Mouse (Mus musculus) right cerebral cortex, postnatal 25 days (tissue): Measurements from ENCODE around the gene Anxa2.

Source experiments
- DNase-seq: peaks from one replicate; pipeline ENCODE4 v3.0.0; 2022

Gene Anxa2

GRCm38 (mm10) chr9:69459876-69460275 is 6.5 kb downstream of the Anxa2 start:
- DNase-seq, result no peak

- DNase-seq, result no peak
Measured at GRCm38 (mm10) chr9:69463046-69463445, 9.6 kb downstream of the Anxa2 start.

DNA sequence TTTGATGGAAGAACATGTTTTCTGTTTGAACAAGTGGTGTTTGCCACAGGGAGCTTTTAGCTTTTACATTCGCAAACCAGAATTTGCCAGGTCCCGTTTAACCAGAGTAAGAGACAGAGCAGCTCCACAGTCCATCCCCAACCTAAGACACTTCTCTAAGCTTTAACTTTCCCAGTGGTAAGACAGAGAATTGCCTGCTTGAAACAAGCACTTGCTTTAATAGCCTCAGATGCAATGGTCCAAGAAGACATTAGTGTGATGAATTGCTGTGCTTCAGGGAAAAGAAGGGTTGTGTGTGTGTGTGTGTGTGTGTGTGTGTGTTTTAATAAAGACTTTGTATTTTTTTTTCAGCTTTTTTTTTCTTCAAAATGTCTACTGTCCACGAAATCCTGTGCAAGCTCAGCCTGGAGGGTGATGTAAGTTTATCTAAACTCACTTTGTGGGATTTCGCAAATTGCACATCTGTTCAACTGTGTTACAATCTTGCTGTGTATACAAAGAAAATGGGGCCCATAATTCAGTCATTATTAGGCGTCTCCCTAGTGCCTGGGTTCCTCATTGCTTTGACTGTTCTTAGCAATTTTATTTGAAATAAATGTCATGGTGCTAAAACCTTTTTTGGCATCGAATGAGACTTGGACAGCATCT is 10.8 kb downstream of the Anxa2 start:
- no peak for DNase-seq

DNA sequence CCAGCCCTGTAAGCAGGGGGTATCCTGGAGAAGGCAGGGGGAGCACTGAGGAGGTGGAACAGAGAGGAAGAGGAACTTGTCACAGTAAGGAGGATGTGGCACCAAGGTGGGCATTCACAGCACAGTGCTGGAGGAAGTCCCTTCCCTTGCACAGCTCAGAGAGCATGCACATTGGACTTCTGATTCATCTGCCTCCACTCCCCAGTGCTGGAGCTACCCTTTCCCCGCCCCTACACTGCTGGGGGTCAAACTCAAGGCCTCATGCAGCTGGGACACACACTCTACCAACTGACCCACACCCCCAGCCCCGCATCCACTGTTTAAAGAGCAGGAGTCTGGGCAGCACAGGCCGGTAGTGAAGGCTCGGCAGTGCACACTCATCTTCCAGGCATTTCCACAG is 12.7 kb downstream of the Anxa2 start:
- no peak for DNase-seq

DNA sequence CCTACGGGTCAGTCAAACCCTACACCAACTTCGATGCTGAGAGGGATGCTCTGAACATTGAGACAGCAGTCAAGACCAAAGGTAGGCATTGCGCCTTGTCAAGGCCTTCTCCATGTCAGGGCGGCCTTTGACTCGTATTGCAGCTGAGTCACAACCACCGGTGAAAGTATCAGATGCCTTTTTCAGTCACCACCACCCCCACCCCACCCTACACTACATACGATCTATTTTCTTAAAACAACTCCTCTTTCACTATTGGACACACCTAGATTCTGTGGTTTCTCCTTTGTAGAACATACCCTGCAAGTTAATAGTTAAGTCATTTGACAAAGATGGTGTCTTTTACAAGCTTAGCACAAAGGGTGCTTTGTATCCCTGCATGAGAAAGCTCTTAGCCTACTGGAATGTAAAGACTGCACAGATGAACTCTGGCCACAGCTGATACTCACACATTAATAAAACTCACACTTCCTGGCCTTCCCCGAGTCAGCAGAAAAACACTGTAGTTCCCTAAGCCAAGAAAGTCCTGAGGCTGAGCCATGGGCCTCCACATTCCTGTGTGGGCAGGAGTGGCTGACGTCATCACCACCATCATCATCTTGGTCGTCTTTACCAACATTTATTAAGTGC is 14.0 kb downstream of the Anxa2 start:
- DNase-seq, result no peak

GRCm38 (mm10) chr9:69468991-69469390 is 15.6 kb downstream of the Anxa2 start:
- DNase-seq, result no peak

GRCm38 (mm10) chr9:69470362-69470761 is 16.9 kb downstream of the Anxa2 start:
- DNase-seq, result no peak

DNA sequence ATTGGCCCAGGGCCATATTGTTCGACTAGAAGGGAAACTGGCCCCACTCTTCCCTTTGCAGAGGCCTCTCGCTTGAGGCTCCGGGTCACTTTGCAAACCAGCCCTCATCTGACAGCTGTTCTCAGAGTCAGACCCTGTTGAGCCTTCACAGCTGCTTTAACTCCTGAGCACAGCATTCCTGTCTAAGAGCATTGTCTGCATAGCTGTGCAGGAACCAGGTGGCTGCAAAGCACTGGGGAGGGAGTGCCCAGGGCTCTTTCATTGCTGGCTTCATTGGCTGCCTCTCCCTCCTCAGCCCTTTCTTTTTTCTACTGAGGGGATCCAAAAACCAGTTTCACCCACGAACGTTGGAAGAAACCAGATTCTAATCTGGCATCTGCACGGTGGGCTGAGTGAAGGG is 17.5 kb downstream of the Anxa2 start:
- no peak for DNase-seq

DNA sequence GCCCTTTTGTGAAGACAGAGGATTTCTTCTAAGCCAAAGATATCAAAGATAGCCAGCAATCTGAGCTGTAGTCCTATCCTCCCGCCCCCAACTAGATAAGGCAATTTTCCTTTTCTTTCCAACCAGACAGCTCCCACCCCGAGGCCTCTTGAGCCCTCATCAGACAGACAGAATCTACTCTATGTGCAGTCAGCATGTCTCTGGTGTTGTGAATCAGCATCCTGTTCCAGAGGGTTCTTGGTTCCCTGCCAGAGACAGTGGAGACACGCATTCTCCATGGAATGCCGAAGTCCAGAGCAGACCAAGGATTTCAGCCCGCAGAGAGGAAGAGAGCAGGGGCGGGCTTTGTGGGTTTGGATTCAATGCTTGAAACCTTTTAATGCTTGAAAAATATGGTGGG is 19.3 kb downstream of the Anxa2 start:
- no peak for DNase-seq

DNA sequence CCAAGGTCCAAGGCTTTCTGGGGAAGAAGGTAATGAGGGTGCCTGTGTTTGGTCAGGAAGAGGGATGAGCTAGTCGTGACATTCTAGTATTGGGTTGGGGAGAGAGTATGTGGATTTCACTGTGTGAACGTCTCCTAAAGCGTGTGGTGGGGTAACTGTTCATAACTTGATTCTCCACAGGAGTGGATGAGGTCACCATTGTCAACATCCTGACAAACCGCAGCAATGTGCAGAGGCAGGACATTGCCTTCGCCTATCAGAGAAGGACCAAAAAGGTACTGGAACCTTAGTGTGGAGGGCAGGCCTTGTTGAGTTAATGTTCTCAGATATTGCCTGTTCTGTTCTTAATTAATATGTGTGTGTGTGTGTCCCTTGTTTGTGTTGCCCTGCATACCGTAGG is 22.5 kb downstream of the Anxa2 start:
- DNase-seq, result no peak

GRCm38 (mm10) chr9:69477195-69477823 is 23.9 kb downstream of the Anxa2 start:
- no peak for DNase-seq

DNA sequence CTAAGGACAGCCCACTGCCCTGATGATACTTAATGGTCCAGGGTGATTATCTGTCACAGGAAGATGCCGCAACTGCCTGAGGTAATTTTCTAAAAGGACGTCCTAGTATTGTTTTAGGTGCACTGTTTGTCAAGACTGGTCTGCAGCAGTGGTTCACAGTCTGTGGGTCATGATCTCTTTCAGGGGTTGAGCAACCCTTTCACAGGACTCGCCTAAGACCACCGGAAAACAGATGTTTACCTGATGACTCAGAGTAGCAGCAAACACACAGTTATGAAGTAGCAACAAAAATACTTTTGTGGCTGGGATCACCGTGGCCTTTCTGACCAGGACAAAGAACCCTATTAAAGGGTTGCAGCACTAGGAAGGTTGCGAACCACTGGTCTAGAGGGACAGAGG is 24.4 kb downstream of the Anxa2 start:
- DNase-seq, result no peak

- peak; percentile 63 for DNase-seq
Measured at GRCm38 (mm10) chr9:69480344-69480743, 26.9 kb downstream of the Anxa2 start.

GRCm38 (mm10) chr9:69483811-69484210 is 30.4 kb downstream of the Anxa2 start:
- DNase-seq, result no peak

- DNase-seq, result no peak
Measured at GRCm38 (mm10) chr9:69486140-69486539, 32.7 kb downstream of the Anxa2 start.

GRCm38 (mm10) chr9:69488510-69488909 is 35.1 kb downstream of the Anxa2 start:
- DNase-seq, result no peak

DNA sequence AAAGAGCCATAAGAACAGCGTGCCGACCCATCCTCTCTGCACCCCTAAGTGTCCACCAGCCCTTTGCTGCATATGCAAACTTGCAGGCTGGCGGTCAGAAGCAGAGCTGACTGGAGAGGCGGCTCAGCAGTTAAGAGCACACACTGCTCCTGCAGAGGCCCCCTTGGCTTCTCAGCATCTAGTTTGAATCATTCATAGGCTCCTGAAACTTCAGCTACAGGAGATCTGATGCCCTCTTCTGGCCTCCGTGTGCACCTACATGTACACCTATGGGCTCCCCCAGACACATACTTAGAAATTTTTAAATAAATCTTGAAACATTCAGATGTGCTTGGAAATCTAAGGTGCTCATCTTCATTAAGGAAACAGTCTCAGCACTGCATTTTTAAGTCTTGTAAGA is 35.6 kb downstream of the Anxa2 start:
- no peak for DNase-seq

DNA sequence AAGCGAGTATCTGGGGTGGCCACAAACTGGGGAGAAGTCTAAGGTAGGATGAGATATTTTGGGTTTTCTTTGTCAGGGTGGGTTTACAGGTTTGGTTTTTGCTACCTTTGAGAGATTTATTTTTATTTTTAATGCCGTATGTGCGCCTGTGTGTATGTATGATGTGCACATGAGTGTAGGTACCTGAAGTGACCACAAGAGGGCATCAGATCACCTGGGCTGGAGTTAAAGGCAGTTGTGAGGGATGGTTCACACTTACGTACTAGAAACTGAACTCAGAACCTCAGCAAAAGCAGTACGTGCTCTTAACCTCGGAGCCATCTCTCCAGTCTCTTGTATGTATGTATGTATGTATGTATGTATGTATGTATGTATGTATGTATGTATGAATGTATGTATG is 39.4 kb downstream of the Anxa2 start:
- DNase-seq, result no peak

DNA sequence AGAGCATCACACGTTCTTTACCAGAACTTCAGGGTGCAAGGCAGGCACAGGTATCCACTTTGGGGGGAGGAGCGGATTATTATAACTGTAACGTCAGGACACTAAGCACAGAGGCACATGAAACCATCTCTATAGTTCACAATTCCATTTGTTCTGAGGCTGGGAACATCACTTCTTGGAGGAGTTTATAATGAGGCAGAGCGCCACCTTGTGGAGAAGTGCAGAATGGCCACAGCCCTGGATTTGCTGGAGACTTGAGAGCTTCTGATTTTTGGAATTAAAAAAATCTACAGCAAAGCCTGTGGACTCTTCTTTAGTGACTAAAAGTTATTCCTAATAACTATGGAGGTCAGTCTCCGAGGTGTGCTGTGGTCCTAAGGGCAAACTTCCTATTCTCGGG is 49.1 kb downstream of the Anxa2 start:
- peak; percentile 39 for DNase-seq

DNA sequence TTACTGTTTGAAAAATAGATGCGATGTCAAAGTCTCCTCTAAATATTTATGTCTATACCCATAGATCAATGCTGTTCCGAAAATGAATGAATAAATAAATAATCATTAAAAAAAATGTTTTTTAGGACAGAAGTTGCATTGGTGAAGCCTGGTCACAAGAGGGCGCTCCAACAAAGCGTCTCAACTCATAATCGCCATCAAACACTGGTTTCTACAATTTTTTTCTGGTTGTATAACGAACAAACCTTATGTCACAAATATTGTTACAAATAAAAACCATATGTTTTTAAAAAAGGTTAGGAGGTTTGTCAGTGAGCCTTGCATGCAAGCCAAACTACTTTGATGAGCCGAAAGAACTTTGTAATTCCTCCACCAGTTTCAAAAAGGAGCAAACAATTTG is 52.2 kb downstream of the Anxa2 start:
- DNase-seq, result no peak

DNA sequence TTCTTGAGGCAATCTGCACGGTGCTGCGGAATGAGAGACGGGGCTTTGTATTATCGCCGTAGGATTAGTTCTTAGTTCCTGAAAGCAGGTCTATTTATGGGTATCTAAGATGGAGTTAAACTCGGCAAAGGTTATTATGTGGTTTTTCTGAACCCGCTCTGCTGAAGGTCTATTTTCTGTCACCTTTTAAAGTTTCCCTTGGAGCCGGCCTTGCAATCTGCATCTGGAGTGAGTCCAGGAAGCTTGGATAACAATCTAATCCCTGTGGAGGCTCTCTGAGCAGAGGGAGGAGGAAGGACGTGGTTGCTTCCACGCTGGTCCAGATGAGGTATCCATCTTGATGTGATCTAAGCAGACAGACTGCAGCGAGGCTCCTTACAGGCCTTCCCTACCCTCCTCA is 53.8 kb downstream of the Anxa2 start:
- no peak for DNase-seq

DNA sequence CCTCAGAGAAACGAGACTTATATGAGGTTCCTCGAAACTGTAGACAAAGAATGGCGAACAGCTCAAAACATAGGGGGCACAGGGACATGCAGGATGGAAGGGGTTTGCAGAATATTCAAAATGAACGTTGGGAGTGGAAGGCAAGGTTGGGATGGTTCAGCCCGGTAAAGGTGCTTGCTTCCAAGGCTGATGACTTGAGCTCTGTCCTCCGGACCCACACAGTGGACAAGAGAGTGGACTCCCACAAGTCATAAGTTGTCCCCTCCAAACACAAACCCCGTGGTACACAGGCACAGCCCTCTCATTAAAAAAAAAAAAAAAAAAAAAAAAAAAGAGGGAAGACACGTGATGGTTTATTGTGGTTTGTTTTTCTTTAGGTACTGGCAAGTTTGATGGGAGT is 54.6 kb downstream of the Anxa2 start:
- DNase-seq, result no peak

- DNase-seq, result no peak
Measured at GRCm38 (mm10) chr9:69511881-69512590, 58.6 kb downstream of the Anxa2 start.

- no peak for DNase-seq
Measured at GRCm38 (mm10) chr9:69512726-69513125, 59.3 kb downstream of the Anxa2 start.
